Mouse (Mus musculus) brain, adult 2 months (tissue): ENCODE data around the gene Kcnc1.

Experiments used
- DNase-seq: peaks from one replicate; pipeline ENCODE4 v3.0.0; 2011; ENCODE audit warnings: low read depth, low spot score

The Kcnc1 gene

GRCm38 (mm10) chr7:46471054-46471737, 74.9 kb downstream of the Kcnc1 start:
- DNase-seq = no peak

DNA sequence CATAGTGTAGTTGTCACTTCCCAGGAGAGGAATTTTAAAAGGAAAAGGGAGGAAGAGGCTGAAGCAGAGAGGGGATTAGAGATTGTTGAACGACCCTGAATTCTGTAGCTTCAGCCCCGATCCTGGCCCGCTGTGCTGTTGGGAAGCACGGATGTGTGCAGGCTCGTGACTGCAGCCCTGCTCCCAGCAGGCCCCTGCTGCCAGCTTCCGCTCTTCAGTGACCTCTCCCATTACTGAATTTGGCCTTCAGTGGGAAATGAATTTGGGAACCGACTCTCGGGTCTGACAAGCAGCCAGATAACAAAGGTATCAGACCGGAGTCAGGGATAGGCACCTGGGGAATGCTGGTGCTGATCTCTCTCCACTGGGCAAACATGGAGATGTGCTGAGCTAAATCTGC, 76.8 kb downstream of the Kcnc1 start:
- peak; percentile 47 for DNase-seq

DNA sequence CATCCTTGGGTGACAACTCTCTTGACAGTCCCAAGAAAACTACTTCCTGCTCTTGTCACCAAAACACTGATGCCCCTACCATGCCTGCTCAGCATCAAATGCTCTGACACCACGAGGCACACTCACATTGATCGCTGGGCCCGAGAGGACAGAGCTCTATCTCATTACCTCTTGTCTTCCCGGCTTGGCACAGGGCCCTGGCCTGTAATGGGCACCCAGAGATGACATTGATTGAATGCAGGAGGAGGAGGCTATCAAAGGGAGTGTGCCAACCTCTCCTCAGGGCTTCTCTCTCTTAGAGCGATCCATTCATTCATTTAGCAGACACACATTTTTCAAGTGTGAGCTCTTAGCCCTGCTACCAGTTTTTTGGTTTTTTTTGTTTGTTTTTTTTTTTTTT, 79.2 kb downstream of the Kcnc1 start:
- DNase-seq = no peak

GRCm38 (mm10) chr7:46477456-46477855, 81.2 kb downstream of the Kcnc1 start:
- DNase-seq = no peak

- DNase-seq = peak; percentile 95
Measured at GRCm38 (mm10) chr7:46479793-46480192, 83.5 kb downstream of the Kcnc1 start.

- DNase-seq = no peak
Measured at GRCm38 (mm10) chr7:46482099-46482531, 85.8 kb downstream of the Kcnc1 start.

DNA sequence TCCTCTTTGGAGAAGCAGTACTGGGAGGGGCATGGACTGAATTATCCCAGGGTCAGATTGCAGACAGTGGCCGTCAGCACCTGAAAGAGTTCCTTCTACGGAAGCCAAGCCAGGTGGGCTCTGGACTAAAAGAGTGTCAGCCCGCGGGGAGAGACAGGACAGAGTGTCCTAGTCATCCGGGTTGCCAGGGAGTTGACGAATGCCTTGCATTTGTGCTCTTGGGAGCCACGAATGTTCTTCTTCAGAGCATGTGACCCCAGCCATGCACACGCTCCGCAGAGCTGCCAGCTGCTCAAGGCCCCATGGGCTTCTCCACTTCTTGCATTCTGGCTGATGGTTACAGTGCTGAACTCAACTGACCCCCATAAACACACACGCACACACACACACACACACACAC, 86.8 kb downstream of the Kcnc1 start:
- DNase-seq = no peak

- DNase-seq = no peak
Measured at GRCm38 (mm10) chr7:46484223-46484622, 87.9 kb downstream of the Kcnc1 start.

- DNase-seq = no peak
Measured at GRCm38 (mm10) chr7:46486761-46487160, 90.5 kb downstream of the Kcnc1 start.

- DNase-seq = no peak
Measured at GRCm38 (mm10) chr7:46487354-46487753, 91.1 kb downstream of the Kcnc1 start.
